16 mouse cellular contexts compared by ENCODE assay signal in the genomic region with DNA sequence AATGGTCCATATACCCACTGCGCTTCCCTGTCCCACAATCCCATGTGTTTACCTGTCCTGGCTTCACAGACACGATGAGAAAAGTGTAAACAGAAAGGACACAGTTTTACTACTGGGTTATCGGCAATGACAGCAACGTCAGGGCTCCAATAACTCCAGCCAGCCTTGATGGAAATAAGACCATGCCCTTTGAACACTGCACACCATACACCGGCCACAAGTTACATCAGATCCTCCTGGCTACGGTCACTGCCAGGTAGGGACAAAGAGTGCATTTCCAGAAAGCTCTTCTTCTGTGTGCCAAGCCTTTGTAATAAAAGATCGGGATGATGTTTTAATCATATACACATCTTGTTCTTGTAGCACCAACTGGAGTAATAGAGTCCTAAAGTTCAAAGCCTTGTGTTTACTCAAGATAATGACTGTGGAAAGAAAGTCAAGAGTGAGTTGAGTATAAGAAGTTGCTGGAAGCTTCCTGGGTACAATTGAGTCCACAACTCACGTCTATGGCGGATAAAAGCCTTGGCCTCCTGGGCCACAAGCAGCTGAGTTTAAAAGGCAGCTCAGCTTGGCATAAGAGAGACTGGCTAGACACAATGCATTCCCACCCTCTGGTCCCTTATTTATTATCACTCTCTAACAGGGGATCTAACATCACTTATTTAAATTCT. TPM values are rescaled to one million over a fixed set of nuclear protein-coding genes. Genes with fewer than 3 reads are reported as not detected.
A peak's percentile ranks its signal among the peaks of the same experiment; 100 is the strongest.
DNase-seq lines count a peak whose midpoint lies in the region; ATAC-seq lines count a peak whose summit lies in the region.
"Had no signal": no experiment of that assay in that cellular context is flagged by ENCODE, and none has a peak within 500 bp of the region (broad histone marks: within the 10 kb centered on the region; RNA-seq: fewer than 3 reads in every experiment).

No protein-coding gene starts in this region.

- ATAC-seq in liver, embryonic 16.5 days (ENCODE audit: low read depth): peak; percentile 35; the same call in 1 of the 2 replicates
- no peak for ATAC-seq in liver, embryonic 12.5 days
- peak; percentile 81 for ATAC-seq in intestine, embryonic 16.5 days
- peak; percentile 48; the same call in 1 of the 2 replicates for ATAC-seq in midbrain, embryonic 16.5 days
- ATAC-seq: Patski had no signal

- no peak overlapping the region for H3K4me2 ChIP-seq in liver, embryonic 16.5 days (ENCODE audit: low read depth, low read length)
- H3K4me2 ChIP-seq in liver, embryonic 12.5 days: no peak overlapping the region
- H3K4me2 ChIP-seq in intestine, embryonic 16.5 days (ENCODE audit: low read depth, low read length): 0 out of 2 replicates have a peak overlapping the region, but pooled peaks have one; percentile 20
- H3K4me2 ChIP-seq in midbrain, embryonic 16.5 days (ENCODE audit: low read length): no peak overlapping the region
- H3K4me2 ChIP-seq: liver, embryonic 13.5 days; neural tube, embryonic 13.5 days had no signal

- no peak overlapping the region for H3K27ac ChIP-seq in liver, embryonic 16.5 days (ENCODE audit: low read length)
- no peak overlapping the region for H3K27ac ChIP-seq in liver, embryonic 12.5 days
- no peak overlapping the region for H3K27ac ChIP-seq in intestine, embryonic 16.5 days (ENCODE audit: low read length)
- no peak overlapping the region for H3K27ac ChIP-seq in midbrain, embryonic 16.5 days (ENCODE audit: low read length)
- H3K27ac ChIP-seq: limb, embryonic 10.5 days; liver, embryonic 13.5 days; neural tube, embryonic 13.5 days had no signal

- no peaks in the 10 kb centered on the region for H3K36me3 ChIP-seq in liver, embryonic 16.5 days (ENCODE audit: control insufficient read depth, insufficient read depth)
- no peaks in the 10 kb centered on the region for H3K36me3 ChIP-seq in liver, embryonic 12.5 days
- no peaks in the 10 kb centered on the region for H3K36me3 ChIP-seq in intestine, embryonic 16.5 days (ENCODE audit: control insufficient read depth, insufficient read depth, low read length)
- H3K36me3 ChIP-seq in midbrain, embryonic 16.5 days (ENCODE audit: control insufficient read depth, insufficient read depth, low read length): no peaks in the 10 kb centered on the region
- H3K36me3 ChIP-seq: G1E; limb, embryonic 10.5 days; liver, embryonic 13.5 days; neural tube, embryonic 13.5 days had no signal

- H3K27me3 ChIP-seq in liver, embryonic 16.5 days (ENCODE audit: control insufficient read depth, insufficient read depth, low read depth, low read length): no peaks in the 10 kb centered on the region
- peaks cover 6% of the 10 kb centered on the region for H3K27me3 ChIP-seq in liver, embryonic 12.5 days (replicated peaks)
- H3K27me3 ChIP-seq in intestine, embryonic 16.5 days (replicated peaks; ENCODE audit: control insufficient read depth, insufficient read depth, low read length): no peaks in the 10 kb centered on the region
- no peaks in the 10 kb centered on the region for H3K27me3 ChIP-seq in midbrain, embryonic 16.5 days (ENCODE audit: control insufficient read depth, insufficient read depth, low read depth, low read length)
- H3K27me3 ChIP-seq: CH12.LX; neural tube, embryonic 13.5 days had no signal

- H3K9ac ChIP-seq in liver, embryonic 16.5 days (ENCODE audit: low read depth, low read length): no peak overlapping the region
- H3K9ac ChIP-seq in liver, embryonic 12.5 days: no peak overlapping the region
- H3K9ac ChIP-seq in intestine, embryonic 16.5 days (ENCODE audit: low read depth, low read length): no peak overlapping the region
- H3K9ac ChIP-seq in midbrain, embryonic 16.5 days (ENCODE audit: low read depth, low read length): no peak overlapping the region
- H3K9ac ChIP-seq: liver, embryonic 13.5 days; neural tube, embryonic 13.5 days had no signal

- H3K4me3 ChIP-seq in liver, embryonic 16.5 days (ENCODE audit: low read depth, low read length): no peak overlapping the region
- no peak overlapping the region for H3K4me3 ChIP-seq in liver, embryonic 12.5 days
- 0 out of 2 replicates have a peak overlapping the region, but pooled peaks have one; percentile 1 for H3K4me3 ChIP-seq in intestine, embryonic 16.5 days (ENCODE audit: low read length)
- H3K4me3 ChIP-seq in midbrain, embryonic 16.5 days (ENCODE audit: low read depth, low read length): no peak overlapping the region
- H3K4me3 ChIP-seq: limb, embryonic 10.5 days; liver, embryonic 13.5 days; myocyte; neural tube, embryonic 13.5 days had no signal

- intact Hi-C loops in heart, postnatal 36 days (cut with DNase I): loop anchor here (1.0 to 5.0 kb wide), 3 partner anchors 298 to 450 kb away; no protein-coding TSS in a partner anchor
- intact Hi-C loops in left cerebral cortex, postnatal 14 days (cut with DNase I): loop anchor here (5.0 kb wide), 2 partner anchors 295 to 455 kb away; no protein-coding TSS in a partner anchor

- H3K4me1 ChIP-seq in liver, embryonic 16.5 days (ENCODE audit: control insufficient read depth, low read depth, low read length): no peaks in the 10 kb centered on the region; the same call in 1 of the 2 replicates
- H3K4me1 ChIP-seq in liver, embryonic 12.5 days: no peaks in the 10 kb centered on the region
- H3K4me1 ChIP-seq in intestine, embryonic 16.5 days (ENCODE audit: control insufficient read depth, insufficient read depth, low read length): no peaks in the 10 kb centered on the region
- no peaks in the 10 kb centered on the region for H3K4me1 ChIP-seq in midbrain, embryonic 16.5 days (ENCODE audit: control insufficient read depth, insufficient read depth, low read length)
- H3K4me1 ChIP-seq: limb, embryonic 10.5 days; liver, embryonic 13.5 days; neural tube, embryonic 13.5 days had no signal

- no peaks in the 10 kb centered on the region for H3K9me3 ChIP-seq in liver, embryonic 16.5 days (replicated peaks; ENCODE audit: control insufficient read depth, low read length)
- H3K9me3 ChIP-seq in liver, embryonic 12.5 days (replicated peaks): no peaks in the 10 kb centered on the region
- no peaks in the 10 kb centered on the region for H3K9me3 ChIP-seq in intestine, embryonic 16.5 days (ENCODE audit: control insufficient read depth, low read length)
- H3K9me3 ChIP-seq in midbrain, embryonic 16.5 days (replicated peaks; ENCODE audit: control insufficient read depth, low read length, poor library complexity, severe bottlenecking): no peaks in the 10 kb centered on the region
- H3K9me3 ChIP-seq: G1E; limb, embryonic 10.5 days; liver, embryonic 13.5 days; neural tube, embryonic 13.5 days had no signal

- DNase-seq in heart, adult 11 months: peak; percentile 66
- no peak for DNase-seq in heart, postnatal 36 days
- DNase-seq in left cerebral cortex, postnatal 14 days (ENCODE audit: low spot score in 2 of 2): no peak
- DNase-seq: gastrocnemius, postnatal 36 days; right cerebral cortex, postnatal 25 days had no signal

- 66% methylated on average over 9 of the region's 9 CpGs for whole genome bisulfite sequencing in liver, embryonic 16.5 days (ENCODE audit: insufficient replicate concordance)
- 67% methylated on average over 9 of the region's 9 CpGs for WGBS in liver, embryonic 12.5 days (ENCODE audit: insufficient replicate concordance)
- WGBS in intestine, embryonic 16.5 days: 55% methylated on average over 9 of the region's 9 CpGs
- 80% methylated on average over 9 of the region's 9 CpGs for WGBS in midbrain, embryonic 16.5 days

RNA-seq across cellular contexts. Expression of gene Cox18, which starts 21.2 kb away (rescaled TPM):
- total RNA-seq in heart, postnatal 36 days (2021): 10 to 100 TPM in 1 of 2 experiments, 1 to 10 TPM in 1; 8.9 to 11.6 TPM
- polyA plus RNA-seq in liver, embryonic 16.5 days (2015; fragmentation: Nextera tagmentation; extraction: Ambion mirVana): 8.5 and 10.8 TPM in 2 replicates
- 24.1 and 25.7 TPM in 2 replicates for polyA plus RNA-seq in liver, embryonic 12.5 days (2016; fragmentation: Nextera tagmentation; extraction: Ambion mirVana)
- 26.7 and 26.8 TPM in 2 replicates for polyA plus RNA-seq in intestine, embryonic 16.5 days (2015; fragmentation: Nextera tagmentation; extraction: Ambion mirVana)
- 36.8 and 41.8 TPM in 2 replicates for polyA plus RNA-seq in midbrain, embryonic 16.5 days (2015; fragmentation: Nextera tagmentation; extraction: Ambion mirVana)
- total RNA-seq in left cerebral cortex, postnatal 14 days (2021): 10 to 100 TPM; 25.0 to 28.5 TPM
